ENCODE assay signal across 8 mouse cellular contexts in the genomic region with DNA sequence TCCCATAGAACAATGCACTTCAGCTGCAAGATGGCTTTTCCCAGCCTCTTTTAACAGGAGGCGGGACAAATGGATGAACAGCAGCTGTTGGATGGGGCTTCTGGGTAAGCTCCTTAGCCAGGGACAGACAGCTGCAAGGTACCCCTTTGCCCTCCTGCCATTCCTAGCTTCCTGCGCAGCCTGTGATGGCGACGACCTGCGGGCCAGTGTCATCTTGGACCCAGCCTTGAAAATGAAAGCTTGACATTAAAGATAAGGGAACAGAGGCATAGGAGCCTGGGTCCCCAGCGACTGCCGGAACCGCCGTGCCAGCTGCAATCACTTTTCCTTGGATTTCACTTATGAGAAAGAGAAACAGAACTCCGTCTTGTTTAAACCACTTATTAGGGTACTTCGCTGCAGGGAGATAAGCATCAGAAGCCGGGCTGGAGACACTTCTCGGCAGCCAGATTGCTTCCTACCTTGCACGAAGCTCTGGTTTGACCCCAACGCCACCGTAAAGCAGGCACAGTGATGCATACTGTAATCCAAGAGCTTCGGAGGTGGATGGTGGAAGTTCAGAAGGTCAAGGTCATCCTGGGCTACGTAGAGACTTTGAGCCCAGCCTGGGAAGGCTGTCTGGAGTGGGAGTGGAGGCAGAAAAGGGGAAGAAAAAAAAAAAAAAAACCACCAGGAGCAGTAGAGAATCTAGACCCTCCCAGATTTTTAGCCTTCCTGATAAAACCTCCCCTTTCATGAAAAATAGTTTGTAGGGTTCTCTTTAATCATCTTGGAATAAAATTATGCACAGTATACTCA. TPM values are rescaled to one million over a fixed set of nuclear protein-coding genes. Genes with fewer than 3 reads are reported as not detected.
DNase-seq lines count a peak whose midpoint lies in the region; ATAC-seq and TF ChIP-seq lines count a peak whose summit lies in the region.

No protein-coding gene starts in this region.

- no peak for TF ChIP-seq EP300 in lung, postnatal 0 days (IDR thresholded peaks at IDR 0.05)
- TF ChIP-seq EP300 in stomach, postnatal 0 days (optimal IDR thresholded peaks at IDR 0.05), result no peak

- no peaks in the 10 kb centered on the region for H3K9me3 ChIP-seq in lung, postnatal 0 days (ENCODE audit: low read length)
- no peaks in the 10 kb centered on the region for H3K9me3 ChIP-seq in intestine, embryonic 16.5 days (ENCODE audit: control insufficient read depth, low read length)
- H3K9me3 ChIP-seq in stomach, postnatal 0 days (ENCODE audit: control insufficient read depth, low read length), result no peaks in the 10 kb centered on the region

- no peaks in the 10 kb centered on the region for H3K27me3 ChIP-seq in lung, postnatal 0 days (replicated peaks; ENCODE audit: insufficient read depth, low read length)
- no peaks in the 10 kb centered on the region for H3K27me3 ChIP-seq in intestine, embryonic 16.5 days (replicated peaks; ENCODE audit: control insufficient read depth, insufficient read depth, low read length)
- no peaks in the 10 kb centered on the region for H3K27me3 ChIP-seq in stomach, postnatal 0 days (ENCODE audit: control insufficient read depth, insufficient read depth, low read length)

- H3K4me3 ChIP-seq in lung, postnatal 0 days (ENCODE audit: low read depth, low read length), result peak overlapping the region; percentile 26; the same call in 1 of the 2 replicates
- 0 out of 2 replicates have a peak overlapping the region, but pooled peaks have one; percentile 12 for H3K4me3 ChIP-seq in intestine, embryonic 16.5 days (ENCODE audit: low read length)
- H3K4me3 ChIP-seq in stomach, postnatal 0 days (ENCODE audit: low read depth, low read length), result peak overlapping the region; percentile 4; the same call in 1 of the 2 replicates

- peak; percentile 16 for DNase-seq in adrenal gland, postnatal 10 days
- no peak for DNase-seq in adrenal gland, postnatal 4 days (ENCODE audit: low spot score in 2 of 2)
- DNase-seq in lung, postnatal 0 days (ENCODE audit: low spot score), result peak; percentile 20
- no peak for DNase-seq in lung, postnatal 36 days
- DNase-seq in stomach, postnatal 0 days (ENCODE audit: low spot score), result no peak
- no peak for DNase-seq in layer of hippocampus, adult 18-20 months (ENCODE audit: low spot score in 2 of 2)
- DNase-seq in urinary bladder, adult 18-20 months (ENCODE audit: low spot score in 2 of 2), result no peak

- no peaks in the 10 kb centered on the region; the same call in 1 of the 2 replicates for H3K4me1 ChIP-seq in lung, postnatal 0 days (ENCODE audit: insufficient read depth, low read depth, low read length)
- H3K4me1 ChIP-seq in intestine, embryonic 16.5 days (ENCODE audit: control insufficient read depth, insufficient read depth, low read length), result 0 out of 2 replicates have a peak, but pooled peaks cover 5% of the 10 kb centered on the region
- no peaks in the 10 kb centered on the region for H3K4me1 ChIP-seq in stomach, postnatal 0 days (replicated peaks; ENCODE audit: control insufficient read depth, insufficient read depth)

- no peaks in the 10 kb centered on the region for H3K36me3 ChIP-seq in lung, postnatal 0 days (ENCODE audit: insufficient read depth, low read length)
- no peaks in the 10 kb centered on the region for H3K36me3 ChIP-seq in intestine, embryonic 16.5 days (ENCODE audit: control insufficient read depth, insufficient read depth, low read length)
- no peaks in the 10 kb centered on the region for H3K36me3 ChIP-seq in stomach, postnatal 0 days (ENCODE audit: control insufficient read depth, insufficient read depth, low read length)

- no peak overlapping the region for H3K27ac ChIP-seq in lung, postnatal 0 days (ENCODE audit: low read length)
- H3K27ac ChIP-seq in intestine, embryonic 16.5 days (ENCODE audit: low read length), result no peak overlapping the region
- no peak overlapping the region for H3K27ac ChIP-seq in stomach, postnatal 0 days (replicated peaks)

- no peak for ATAC-seq in lung, postnatal 0 days
- peak; percentile 33; the same call in 1 of the 2 replicates for ATAC-seq in intestine, embryonic 16.5 days
- ATAC-seq in stomach, postnatal 0 days (ENCODE audit: low FRiP score, low TSS enrichment), result no peak

- no peak overlapping the region for H3K9ac ChIP-seq in lung, postnatal 0 days (replicated peaks; ENCODE audit: low read depth)
- 0 out of 2 replicates have a peak overlapping the region, but pooled peaks have one; percentile 2 for H3K9ac ChIP-seq in intestine, embryonic 16.5 days (ENCODE audit: low read depth, low read length)
- no peak overlapping the region for H3K9ac ChIP-seq in stomach, postnatal 0 days (ENCODE audit: low read length)

- TF ChIP-seq CTCF in lung, postnatal 0 days (IDR thresholded peaks at IDR 0.05), result no peak
- no peak for TF ChIP-seq CTCF in stomach, postnatal 0 days (IDR thresholded peaks at IDR 0.05; ENCODE audit: low read depth)

- H3K4me2 ChIP-seq in lung, postnatal 0 days (replicated peaks; ENCODE audit: low read depth, low read length), result peak overlapping the region; percentile 54
- H3K4me2 ChIP-seq in intestine, embryonic 16.5 days (ENCODE audit: low read depth, low read length), result peak overlapping the region; percentile 40
- H3K4me2 ChIP-seq in stomach, postnatal 0 days (replicated peaks; ENCODE audit: low read depth), result peak overlapping the region; percentile 42

- 18% methylated on average over 18 of the region's 18 CpGs for WGBS in lung, postnatal 0 days
- 32% methylated on average over 18 of the region's 18 CpGs for WGBS in intestine, embryonic 16.5 days
- WGBS in stomach, postnatal 0 days, result 42% methylated on average over 18 of the region's 18 CpGs

RNA-seq across cellular contexts. Expression of gene Spsb4, which starts 38.1 kb away (rescaled TPM):
- total RNA-seq in adrenal gland, postnatal 10 days (2021), result 1 to 10 TPM; 1.5 to 3.5 TPM
- total RNA-seq in adrenal gland, postnatal 4 days (2021), result 10 to 100 TPM in 1 of 2 experiments, 1 to 10 TPM in 1; 4.5 to 10.1 TPM
- 2.2 and 2.5 TPM in 2 replicates for polyA plus RNA-seq in lung, postnatal 0 days (2015; fragmentation: Nextera tagmentation; extraction: Ambion mirVana)
- polyA plus RNA-seq in intestine, embryonic 16.5 days (2015; fragmentation: Nextera tagmentation; extraction: Ambion mirVana), result 28.7 and 34.0 TPM in 2 replicates
- polyA plus RNA-seq in stomach, postnatal 0 days (2015; fragmentation: Nextera tagmentation; extraction: Ambion mirVana), result 4.4 and 6.1 TPM in 2 replicates
- total RNA-seq in layer of hippocampus, adult 18-20 months (2021), result 1 to 10 TPM; 4.8 to 5.0 TPM

RNA-seq across cellular contexts. Expression of gene Slc25a36, which starts 54.2 kb away (rescaled TPM):
- total RNA-seq in adrenal gland, postnatal 10 days (2021), result 10 to 100 TPM; 61.8 to 93.5 TPM
- total RNA-seq in adrenal gland, postnatal 4 days (2021), result 100 to 1,000 TPM; 116 to 123 TPM
- 54.1 and 63.7 TPM in 2 replicates for polyA plus RNA-seq in lung, postnatal 0 days (2015; fragmentation: Nextera tagmentation; extraction: Ambion mirVana)
- polyA plus RNA-seq in intestine, embryonic 16.5 days (2015; fragmentation: Nextera tagmentation; extraction: Ambion mirVana), result 45.1 and 49.4 TPM in 2 replicates
- 25.3 and 26.3 TPM in 2 replicates for polyA plus RNA-seq in stomach, postnatal 0 days (2015; fragmentation: Nextera tagmentation; extraction: Ambion mirVana)
- 10 to 100 TPM; 69.3 to 72.7 TPM for total RNA-seq in layer of hippocampus, adult 18-20 months (2021)

Comparison
In these comparisons a context has a peak if more than half of its experiments do, and no peak if none do; other contexts are left out.
1. DNase-seq: peak in adrenal gland, postnatal 10 days (single experiment) and lung, postnatal 0 days (single experiment); none in adrenal gland, postnatal 4 days (0 of 2), lung, postnatal 36 days (single experiment), stomach, postnatal 0 days (single experiment), layer of hippocampus, adult 18-20 months (0 of 2) and urinary bladder, adult 18-20 months (0 of 2).
2. Peak in every context shown above with its lines, with median percentiles within 50 percentile points of each other: H3K4me2 ChIP-seq and H3K4me3 ChIP-seq.